Comparison of ENCODE assay signal across 8 mouse cellular contexts in genomic region chr3:146851966-146852891, GRCm38 (mm10). TPM values are rescaled to one million over a fixed set of nuclear protein-coding genes. Genes with fewer than 3 reads are reported as not detected.
DNase-seq lines count a peak whose midpoint lies in the region; ATAC-seq and TF ChIP-seq lines count a peak whose summit lies in the region.

Gene Ttll7 (plus strand): TSS chr3:146852367.

- H3K4me2 ChIP-seq in embryonic facial prominence, embryonic 13.5 days: peak within 1 kb of the TSS; percentile 92
- H3K4me2 ChIP-seq in intestine, postnatal 0 days (replicated peaks; ENCODE audit: low read depth): peak within 1 kb of the TSS; percentile 87

- H3K4me3 ChIP-seq in spleen, adult 2 months (ENCODE audit: extremely low read depth, insufficient read depth, insufficient read length): peak within 1 kb of the TSS; percentile 45
- peak within 1 kb of the TSS; percentile 65 for H3K4me3 ChIP-seq in embryonic facial prominence, embryonic 13.5 days
- H3K4me3 ChIP-seq in intestine, postnatal 0 days (ENCODE audit: low read depth, low read length): peak within 1 kb of the TSS; percentile 61

- peak; percentile 94 for ATAC-seq in embryonic facial prominence, embryonic 13.5 days (ENCODE audit: insufficient number of reproducible peaks, insufficient read depth, low FRiP score, low TSS enrichment, low read depth)
- ATAC-seq in intestine, postnatal 0 days: peak; percentile 93
- ATAC-seq in megakaryocyte progenitor cell, adult 5-6 weeks (replicated peaks; ENCODE audit: poor library complexity): peak; percentile 96

- intact Hi-C loops in left cerebral cortex, postnatal 14 days (cut with DNase I): loop anchor here (5.0 kb wide), 2 partner anchors 40 to 60 kb away; partner anchors contain the start of gene Prkacb

- no peak for TF ChIP-seq POLR2A in spleen, adult 2 months (IDR thresholded peaks at IDR 0.05; ENCODE audit: low read depth, low read length)

- no peaks in the 10 kb centered on the region for H3K4me1 ChIP-seq in spleen, adult 2 months (ENCODE audit: control insufficient read depth, insufficient read depth, insufficient read length)
- peaks cover 6% of the 10 kb centered on the region; the same call in 1 of the 2 replicates for H3K4me1 ChIP-seq in embryonic facial prominence, embryonic 13.5 days
- no peaks in the 10 kb centered on the region; the same call in 1 of the 2 replicates for H3K4me1 ChIP-seq in intestine, postnatal 0 days (replicated peaks; ENCODE audit: control insufficient read depth, insufficient read depth, low read length)

- no peaks in the 10 kb centered on the region for H3K36me3 ChIP-seq in spleen, adult 2 months (ENCODE audit: control insufficient read depth, insufficient read depth, low read length)
- no peaks in the 10 kb centered on the region for H3K36me3 ChIP-seq in embryonic facial prominence, embryonic 13.5 days
- no peaks in the 10 kb centered on the region for H3K36me3 ChIP-seq in intestine, postnatal 0 days (ENCODE audit: control insufficient read depth, insufficient read depth)

- no peak for TF ChIP-seq CTCF in spleen, adult 2 months (IDR thresholded peaks at IDR 0.05; ENCODE audit: extremely low read depth, insufficient read depth, insufficient read length, insufficient replicate concordance)
- TF ChIP-seq CTCF in intestine, postnatal 0 days (IDR thresholded peaks at IDR 0.05; ENCODE audit: low read depth): no peak

- H3K9me3 ChIP-seq in embryonic facial prominence, embryonic 13.5 days: no peaks in the 10 kb centered on the region
- H3K9me3 ChIP-seq in intestine, postnatal 0 days (ENCODE audit: control insufficient read depth): no peaks in the 10 kb centered on the region

- H3K9ac ChIP-seq in embryonic facial prominence, embryonic 13.5 days: peak within 1 kb of the TSS; percentile 76
- H3K9ac ChIP-seq in intestine, postnatal 0 days (ENCODE audit: low read depth, low read length): peak within 1 kb of the TSS; percentile 67

- peaks cover 3% of the 10 kb centered on the region; the same call in 1 of the 2 replicates for H3K27me3 ChIP-seq in spleen, adult 2 months (ENCODE audit: control insufficient read depth, insufficient read depth, low read length)
- H3K27me3 ChIP-seq in embryonic facial prominence, embryonic 13.5 days: peaks cover 3% of the 10 kb centered on the region; the same call in 1 of the 2 replicates
- no peaks in the 10 kb centered on the region for H3K27me3 ChIP-seq in intestine, postnatal 0 days (replicated peaks; ENCODE audit: control insufficient read depth, insufficient read depth, low read length)

- no peak for DNase-seq in spleen, adult 2 months (ENCODE audit: low read depth in 1 of 2, low spot score in 2 of 2)
- DNase-seq in spleen, adult 12 weeks (ENCODE audit: low spot score): no peak
- DNase-seq in heart, adult 11 months: peak; percentile 99
- peak; percentile 84 to 89 for DNase-seq in left cerebral cortex, postnatal 14 days (ENCODE audit: low spot score in 2 of 2)
- DNase-seq in right cerebral cortex, postnatal 36 days (ENCODE audit: low spot score in 2 of 2): peak; percentile 84

- peak within 1 kb of the TSS; percentile 43; the same call in 1 of the 2 replicates for H3K27ac ChIP-seq in spleen, adult 2 months (ENCODE audit: insufficient read depth, low read length)
- no peak within 1 kb of the TSS for H3K27ac ChIP-seq in embryonic facial prominence, embryonic 13.5 days
- H3K27ac ChIP-seq in intestine, postnatal 0 days (ENCODE audit: low read depth, low read length): no peak within 1 kb of the TSS

- 2% methylated on average over 36 of the region's 36 CpGs for WGBS in spleen, adult 2 months
- under 1% methylated on average over 31 of the region's 36 CpGs for WGBS in embryonic facial prominence, embryonic 13.5 days
- WGBS in intestine, postnatal 0 days: under 1% methylated on average over 34 of the region's 36 CpGs

RNA-seq across cellular contexts. Expression of gene Ttll7, which starts in this region (rescaled TPM):
- 0.37 and 0.38 TPM in 2 replicates for polyA plus RNA-seq in spleen, adult 2 months (2012; rRNA removed)
- 1.6 and 2.3 TPM in 2 replicates for polyA plus RNA-seq in embryonic facial prominence, embryonic 13.5 days (2015; fragmentation: Nextera tagmentation; extraction: Ambion mirVana)
- 1.5 and 1.6 TPM in 2 replicates for polyA plus RNA-seq in intestine, postnatal 0 days (2015; fragmentation: Nextera tagmentation; extraction: Ambion mirVana)
- total RNA-seq in left cerebral cortex, postnatal 14 days (2021): 100 to 1,000 TPM; 145 to 154 TPM
- 0.49 TPM in 1 of 2 replicates, not detected in the other for total RNA-seq in megakaryocyte progenitor cell, adult 5-6 weeks (2015)
- total RNA-seq in megakaryocyte progenitor cell, adult 5-6 weeks (2017): 0.10 TPM in 1 of 2 replicates, not detected in the other

Comparison
In these comparisons a context has a peak if more than half of its experiments do, and no peak if none do; other contexts are left out.
1. RNA of gene Ttll7 (total RNA-seq): 145 to 154 TPM in left cerebral cortex, postnatal 14 days; 0.10 to 0.49 TPM in megakaryocyte progenitor cell, adult 5-6 weeks; every median in the first group is over 10 times any median in the second.
2. Peak in ATAC-seq in megakaryocyte progenitor cell, adult 5-6 weeks; RNA of the gene not detected or under 1 TPM.
3. DNase-seq: peak in heart, adult 11 months (single experiment), left cerebral cortex, postnatal 14 days (2 of 2) and right cerebral cortex, postnatal 36 days (2 of 2); none in spleen, adult 2 months (0 of 2) and spleen, adult 12 weeks (single experiment).
4. Peak in every context shown above with its lines, with median percentiles within 50 percentile points of each other: H3K4me3 ChIP-seq and ATAC-seq.